Mouse (Mus musculus) kidney, adult 2 months (tissue): Measurements from ENCODE around the gene Hoxd8.

Experiments used
- CTCF ChIP-seq: fragments of 200-500 bp; conservative IDR thresholded peaks from 2 replicates; pipeline ENCODE4 v1.5.1; 2011; ENCODE audit warnings: low read depth, mild to moderate bottlenecking, control low read depth, low read length, moderate library complexity, mixed read lengths; ENCODE audit not compliant: insufficient read depth, insufficient read length
- POLR2A ChIP-seq: fragments of 200-500 bp; IDR thresholded peaks from one replicate; pipeline ENCODE4 v1.6.1; 2011; ENCODE audit warnings: low read depth, low read length, control low read depth

- TF ChIP-seq POLR2A (no peak), CTCF (no peak)
These were observed 32.6 kb upstream of the Hoxd8 start for GRCm38 (mm10) chr2:74671847-74672246.
